Comparison of ENCODE assay signal across 30 mouse cellular contexts in the genomic region with DNA sequence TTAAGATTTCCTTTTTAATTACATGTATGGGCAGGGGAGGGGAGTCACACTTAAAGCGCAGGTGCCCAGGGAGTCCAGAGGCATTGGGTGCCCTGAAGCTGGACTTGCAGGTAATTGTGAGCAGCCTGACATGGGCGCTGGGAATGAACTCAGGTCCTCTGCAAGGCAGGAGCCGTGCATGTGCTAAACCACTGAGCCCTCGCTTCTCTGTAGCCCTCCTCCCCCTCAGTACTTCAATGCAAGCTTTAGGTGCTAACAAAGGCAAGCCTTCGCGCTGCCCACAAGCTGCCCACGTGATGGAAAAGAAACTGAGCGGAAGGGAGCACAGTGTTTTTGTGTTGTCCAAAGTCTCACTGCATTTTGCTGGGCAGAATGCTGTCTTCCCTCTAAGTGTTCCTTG.
DNase-seq lines count a peak whose midpoint lies in the region; ATAC-seq and TF ChIP-seq lines count a peak whose summit lies in the region.
"Had no signal": no experiment of that assay in that cellular context is flagged by ENCODE, and none has a peak within 500 bp of the region (broad histone marks: within the 10 kb centered on the region; RNA-seq: fewer than 3 reads in every experiment).

No protein-coding gene starts in this region.

- intact Hi-C loops in gastrocnemius, postnatal 14 days (cut with DNase I; ENCODE audit: low total_unique reads) = no loop called here

- 0 out of 2 replicates have a peak, but pooled peaks have one; percentile 60 for ATAC-seq in forebrain, embryonic 11.5 days (replicated peaks; ENCODE audit: low FRiP score)
- no peak for ATAC-seq in forebrain, postnatal 0 days
- ATAC-seq in kidney, embryonic 14.5 days (ENCODE audit: low FRiP score, low TSS enrichment) = no peak
- ATAC-seq in erythroblast, adult 5-6 weeks (replicated peaks; ENCODE audit: low FRiP score, poor library complexity, severe bottlenecking) = no peak
- ATAC-seq: activated CD4-positive, CD25-positive, alpha-beta regulatory T cell, adult 4 months; CD4-positive, CD25-positive, alpha-beta regulatory T cell, adult 4 months; forebrain, embryonic 15.5 days; hindbrain, embryonic 16.5 days; intestine, embryonic 15.5 days had no signal

- WGBS in forebrain, embryonic 11.5 days = 33% methylated on average over 8 of the region's 8 CpGs
- WGBS in forebrain, postnatal 0 days = 31% methylated on average over 8 of the region's 8 CpGs
- 62% methylated on average over 8 of the region's 8 CpGs for WGBS in kidney, embryonic 14.5 days
- WGBS in limb, embryonic 10.5 days = 50% methylated on average over 8 of the region's 8 CpGs

- no peak for DNase-seq in forebrain, embryonic 11.5 days (ENCODE audit: low spot score)
- DNase-seq in forebrain, postnatal 0 days = no peak
- DNase-seq in kidney, postnatal 25 days = no peak
- DNase-seq in ZHBTc4 (ENCODE audit: low read depth, low spot score) = peak; percentile 12
- DNase-seq in limb, embryonic 10.5 days (ENCODE audit: low spot score) = no peak
- DNase-seq in gastrocnemius, postnatal 14 days = no peak
- DNase-seq: adrenal gland, adult 8-10 months; adrenal gland, postnatal 25 days; cerebellum, adult 11 months; cerebellum, adult 2 months; cerebellum, adult 9-11 months; cerebellum, postnatal 25 days; gastrocnemius, postnatal 36 days; kidney, adult 11 months; kidney, adult 8-10 months had no signal

- H3K9me3 ChIP-seq in forebrain, embryonic 11.5 days (ENCODE audit: control insufficient read depth, low read length) = no peaks in the 10 kb centered on the region
- no peaks in the 10 kb centered on the region for H3K9me3 ChIP-seq in forebrain, postnatal 0 days (ENCODE audit: low read length)
- no peaks in the 10 kb centered on the region for H3K9me3 ChIP-seq in kidney, embryonic 14.5 days (ENCODE audit: control insufficient read depth, low read length)
- H3K9me3 ChIP-seq in limb, embryonic 10.5 days (replicated peaks) = no peaks in the 10 kb centered on the region
- H3K9me3 ChIP-seq: embryonic facial prominence, embryonic 12.5 days; embryonic facial prominence, embryonic 15.5 days; forebrain, embryonic 15.5 days; hindbrain, embryonic 10.5 days; hindbrain, embryonic 13.5 days; intestine, embryonic 15.5 days had no signal

- H3K36me3 ChIP-seq in forebrain, embryonic 11.5 days (ENCODE audit: control insufficient read depth, insufficient read depth, low read length) = no peaks in the 10 kb centered on the region
- no peaks in the 10 kb centered on the region for H3K36me3 ChIP-seq in forebrain, postnatal 0 days (ENCODE audit: insufficient read depth)
- H3K36me3 ChIP-seq in kidney, embryonic 14.5 days (ENCODE audit: control insufficient read depth, insufficient read depth, low read length) = no peaks in the 10 kb centered on the region
- H3K36me3 ChIP-seq in limb, embryonic 10.5 days = no peaks in the 10 kb centered on the region
- H3K36me3 ChIP-seq: embryonic facial prominence, embryonic 12.5 days; embryonic facial prominence, embryonic 15.5 days; forebrain, embryonic 15.5 days; G1E; hindbrain, embryonic 10.5 days; hindbrain, embryonic 13.5 days; intestine, embryonic 15.5 days had no signal

- H3K27me3 ChIP-seq in forebrain, embryonic 11.5 days (ENCODE audit: control insufficient read depth, insufficient read depth, low read length) = no peaks in the 10 kb centered on the region
- no peaks in the 10 kb centered on the region for H3K27me3 ChIP-seq in forebrain, postnatal 0 days (ENCODE audit: insufficient read depth, low read length)
- no peaks in the 10 kb centered on the region for H3K27me3 ChIP-seq in kidney, embryonic 14.5 days (ENCODE audit: control insufficient read depth, insufficient read depth, low read length)
- no peaks in the 10 kb centered on the region for H3K27me3 ChIP-seq in limb, embryonic 10.5 days (ENCODE audit: low read depth, poor library complexity, severe bottlenecking)
- H3K27me3 ChIP-seq: embryonic facial prominence, embryonic 12.5 days; embryonic facial prominence, embryonic 15.5 days; forebrain, embryonic 15.5 days; hindbrain, embryonic 13.5 days; intestine, embryonic 15.5 days; Patski had no signal

- no peak for TF ChIP-seq CTCF in forebrain, postnatal 0 days (IDR thresholded peaks at IDR 0.05; ENCODE audit: low read depth)

- H3K27ac ChIP-seq in forebrain, embryonic 11.5 days (ENCODE audit: low read depth, low read length) = no peak overlapping the region
- no peak overlapping the region for H3K27ac ChIP-seq in forebrain, postnatal 0 days (ENCODE audit: low read depth, low read length)
- H3K27ac ChIP-seq in kidney, embryonic 14.5 days (ENCODE audit: low read depth, low read length) = 0 out of 2 replicates have a peak overlapping the region, but pooled peaks have one; percentile 24
- H3K27ac ChIP-seq in limb, embryonic 10.5 days = peak overlapping the region; percentile 31; the same call in 1 of the 2 replicates
- H3K27ac ChIP-seq: embryonic facial prominence, embryonic 12.5 days; embryonic facial prominence, embryonic 15.5 days; forebrain, embryonic 15.5 days; hindbrain, embryonic 10.5 days; hindbrain, embryonic 13.5 days; intestine, embryonic 15.5 days had no signal

- no peak overlapping the region for H3K4me3 ChIP-seq in forebrain, embryonic 11.5 days (ENCODE audit: low read depth, low read length)
- no peak overlapping the region for H3K4me3 ChIP-seq in forebrain, postnatal 0 days (ENCODE audit: low read depth, low read length)
- H3K4me3 ChIP-seq in kidney, embryonic 14.5 days (ENCODE audit: low read length) = no peak overlapping the region
- no peak overlapping the region for H3K4me3 ChIP-seq in limb, embryonic 10.5 days
- H3K4me3 ChIP-seq: embryonic facial prominence, embryonic 12.5 days; embryonic facial prominence, embryonic 15.5 days; erythroblast, embryonic 14.5 days; forebrain, embryonic 15.5 days; hindbrain, embryonic 10.5 days; hindbrain, embryonic 13.5 days; intestine, embryonic 15.5 days had no signal

- no peak overlapping the region for H3K9ac ChIP-seq in forebrain, embryonic 11.5 days (ENCODE audit: low read length)
- no peak overlapping the region for H3K9ac ChIP-seq in forebrain, postnatal 0 days
- no peak overlapping the region for H3K9ac ChIP-seq in kidney, embryonic 14.5 days (ENCODE audit: low read depth, low read length)
- H3K9ac ChIP-seq: embryonic facial prominence, embryonic 12.5 days; embryonic facial prominence, embryonic 15.5 days; forebrain, embryonic 15.5 days; hindbrain, embryonic 13.5 days; intestine, embryonic 15.5 days had no signal

- no peaks in the 10 kb centered on the region for H3K4me1 ChIP-seq in forebrain, embryonic 11.5 days (replicated peaks; ENCODE audit: control insufficient read depth, insufficient read depth, low read length)
- 0 out of 2 replicates have a peak, but pooled peaks cover 3% of the 10 kb centered on the region for H3K4me1 ChIP-seq in forebrain, postnatal 0 days (ENCODE audit: insufficient read depth)
- H3K4me1 ChIP-seq in kidney, embryonic 14.5 days (ENCODE audit: control insufficient read depth, insufficient read depth, low read length) = no peaks in the 10 kb centered on the region
- H3K4me1 ChIP-seq in limb, embryonic 10.5 days = peaks cover 7% of the 10 kb centered on the region
- H3K4me1 ChIP-seq: embryonic facial prominence, embryonic 12.5 days; intestine, embryonic 15.5 days had no signal

- no peak overlapping the region for H3K4me2 ChIP-seq in forebrain, embryonic 11.5 days (ENCODE audit: low read depth, low read length, severe bottlenecking)
- no peak overlapping the region for H3K4me2 ChIP-seq in forebrain, postnatal 0 days (ENCODE audit: low read depth)
- H3K4me2 ChIP-seq in kidney, embryonic 14.5 days (replicated peaks; ENCODE audit: low read depth, low read length) = no peak overlapping the region
- H3K4me2 ChIP-seq: embryonic facial prominence, embryonic 12.5 days; embryonic facial prominence, embryonic 15.5 days; forebrain, embryonic 15.5 days; heart, embryonic 11.5 days; hindbrain, embryonic 13.5 days; intestine, embryonic 15.5 days had no signal

Comparison
In these comparisons a context has a peak if more than half of its experiments do, and no peak if none do; other contexts are left out.
1. H3K27ac ChIP-seq: peak in kidney, embryonic 14.5 days (single experiment) and limb, embryonic 10.5 days (single experiment); none in forebrain, embryonic 11.5 days (single experiment) and forebrain, postnatal 0 days (single experiment).